Mouse (Mus musculus) lung, adult 2 months (tissue): ENCODE results near the gene Arhgap35. TPM values are rescaled to one million over a fixed set of nuclear protein-coding genes. Genes with fewer than 3 reads are reported as not detected.
"Not testable (repeated sequence)": the region's sequence is repeated elsewhere in the genome, so short reads cannot be mapped to it uniquely, and the experiment has no call there.

Source experiments
- DNase-seq: peaks from one replicate; pipeline ENCODE4 v3.0.0; 2022
- H3K4me1 ChIP-seq: fragments of 200-500 bp; 2 replicates; pipeline ENCODE4 v1.6.1; 2011; ENCODE audit warnings: low read length; ENCODE audit not compliant: control insufficient read depth, insufficient read depth
- H3K4me3 ChIP-seq: fragments of 200-500 bp; replicated peaks from 2 replicates; pipeline ENCODE3; 2011; ENCODE audit warnings: low read depth, mild to moderate bottlenecking, control low read depth, low read length; ENCODE audit errors: extremely low read depth
- CTCF ChIP-seq: fragments of 200-500 bp; IDR thresholded peaks from 2 replicates; pipeline ENCODE4 v1.5.1; 2011; ENCODE audit warnings: mild to moderate bottlenecking, low read length, control low read depth; ENCODE audit not compliant: insufficient read depth
- POLR2A ChIP-seq: fragments of 200-500 bp; IDR thresholded peaks from 2 replicates; pipeline ENCODE4 v1.6.1; 2011; ENCODE audit warnings: low read depth, mild to moderate bottlenecking, control low read depth, low read length, borderline replicate concordance; ENCODE audit errors: extremely low read depth
- whole genome bisulfite sequencing: fragments of 180-500 bp; shearing (Covaris S2); methylation state at CpG from one replicate; pipeline ENCODE4 v1.1.7; 2018; 5-methylcytosine and 5-hydroxymethylcytosine counted together
- polyA plus RNA-seq: library from polyadenylated mRNA; depleted of rRNA; stranded (reverse); fragments of >200 nt; gene quantifications from 2 replicates; pipeline ENCODE4 v1.2.3, GENCODE M21; 2012

Gene Arhgap35
- polyA plus RNA-seq, 1 experiment = 27.2 TPM

GRCm38 (mm10) chr7:16608046-16608445 is 6.7 kb downstream of the Arhgap35 start:
- H3K4me3 ChIP-seq = no peak overlapping the region
- H3K4me1 ChIP-seq = peaks cover 23% of the 10 kb centered on the region
- TF ChIP-seq POLR2A (no peak), CTCF (no peak)
- DNase-seq = no peak
- 89% methylated on average over 1 of the region's 1 CpGs for WGBS

GRCm38 (mm10) chr7:16606808-16607207 is 8.0 kb downstream of the Arhgap35 start:
- H3K4me3 ChIP-seq, DNase-seq: not testable (repeated sequence)
- H3K4me1 ChIP-seq = peaks cover 19% of the 10 kb centered on the region
- 91% methylated on average over 4 of the region's 4 CpGs for WGBS

GRCm38 (mm10) chr7:16604141-16604540 is 10.7 kb downstream of the Arhgap35 start:
- no peak for DNase-seq
- TF ChIP-seq POLR2A (no peak), CTCF (no peak)
- 82% methylated on average over 1 of the region's 1 CpGs for WGBS
- peaks cover 9% of the 10 kb centered on the region for H3K4me1 ChIP-seq
- no peak overlapping the region for H3K4me3 ChIP-seq

GRCm38 (mm10) chr7:16601683-16602102 is 13.1 kb downstream of the Arhgap35 start:
- Histone ChIP-seq H3K4me3 (no peak overlapping the region), H3K4me1 (peaks cover 9% of the 10 kb centered on the region)
- DNase-seq = no peak
- WGBS = 45% methylated on average over 4 of the region's 4 CpGs
- TF ChIP-seq CTCF (no peak), POLR2A (no peak)

GRCm38 (mm10) chr7:16599006-16599405 is 15.8 kb downstream of the Arhgap35 start:
- Histone ChIP-seq H3K4me3 (no peak overlapping the region), H3K4me1 (peaks cover 9% of the 10 kb centered on the region)
- TF ChIP-seq CTCF = no peak
- TF ChIP-seq POLR2A = no peak
- 29% methylated on average over 2 of the region's 2 CpGs for WGBS
- DNase-seq = no peak

- H3K4me3 ChIP-seq = no peak overlapping the region
- 64% methylated on average over 1 of the region's 1 CpGs for WGBS
- no peak for TF ChIP-seq POLR2A
- H3K4me1 ChIP-seq = peaks cover 3% of the 10 kb centered on the region
- no peak for DNase-seq
Observed at GRCm38 (mm10) chr7:16591292-16591691, 23.5 kb downstream of the Arhgap35 start.

- no peak overlapping the region for H3K4me3 ChIP-seq
- TF ChIP-seq CTCF = no peak
- TF ChIP-seq POLR2A = no peak
- H3K4me1 ChIP-seq = peaks cover 15% of the 10 kb centered on the region
- 79% methylated on average over 3 of the region's 3 CpGs for WGBS
- DNase-seq = no peak
Observed at GRCm38 (mm10) chr7:16587649-16588048, 27.1 kb downstream of the Arhgap35 start.

GRCm38 (mm10) chr7:16584384-16584783 is 30.4 kb downstream of the Arhgap35 start:
- Histone ChIP-seq H3K4me3 (no peak overlapping the region), H3K4me1 (peaks cover 33% of the 10 kb centered on the region)
- TF ChIP-seq CTCF = no peak
- TF ChIP-seq POLR2A = no peak
- DNase-seq = no peak

GRCm38 (mm10) chr7:16583775-16584174 is 31.0 kb downstream of the Arhgap35 start:
- no peak for TF ChIP-seq POLR2A
- no peak for TF ChIP-seq CTCF
- no peak overlapping the region for H3K4me3 ChIP-seq
- peaks cover 32% of the 10 kb centered on the region for H3K4me1 ChIP-seq
- 84% methylated on average over 1 of the region's 1 CpGs for WGBS
- no peak for DNase-seq

GRCm38 (mm10) chr7:16582299-16582698 is 32.5 kb downstream of the Arhgap35 start:
- WGBS = 35% methylated on average over 3 of the region's 3 CpGs
- Histone ChIP-seq H3K4me1 (peaks cover 30% of the 10 kb centered on the region), H3K4me3 (no peak overlapping the region)
- no peak for TF ChIP-seq CTCF
- no peak for TF ChIP-seq POLR2A
- DNase-seq = no peak
